Mouse (Mus musculus) Patski (cell line): ENCODE data around the gene Retnla. TPM values are rescaled to one million over a fixed set of nuclear protein-coding genes. Genes with fewer than 3 reads are reported as not detected.
"Not testable (repeated sequence)": the region's sequence is repeated elsewhere in the genome, so short reads cannot be mapped to it uniquely, and the experiment has no call there.

Experiments used
- ATAC-seq: fragments of 100-300 bp; one replicate; pipeline ENCODE4 v1.8.0; 2021
- CTCF ChIA-PET: fragments of 350-600 bp; sonication (Branson Sonifier 250); formaldehyde crosslinking; loops from one replicate; lab custom pipeline; 2022; ENCODE audit warnings: inconsistent platforms; lab: Charles Lee
- POLR2A ChIA-PET: fragments of 350-600 bp; sonication (Branson Sonifier 250); formaldehyde crosslinking; loops from one replicate; lab custom pipeline; 2022; ENCODE audit warnings: antibody characterized with exemption, inconsistent platforms; lab: Charles Lee
- DNase-seq: peaks from one replicate; pipeline ENCODE4 v3.0.0-alpha.2; 2011; ENCODE audit warnings: low read depth, low spot score
- H3K27me3 ChIP-seq: fragments of 371-371 bp; one replicate; pipeline ENCODE4 v1.5.1; 2021
- CTCF ChIP-seq: fragments of 100-300 bp; IDR thresholded peaks from one replicate; pipeline ENCODE4 v1.5.1; 2021
- in situ Hi-C: fragments of 300-500 bp; cut with MboI; formaldehyde crosslinking; loops from 3 replicates; pipeline ENCODE4 v1.11.1; 2018; ENCODE audit warnings: low pct_unique_long_range_greater_than_20kb, mixed read lengths
- polyA plus RNA-seq: library from polyadenylated mRNA; unstranded; gene quantifications from one replicate; pipeline ENCODE4 v1.2.3, GENCODE M21; 2021

The Retnla gene
- polyA plus RNA-seq, 1 experiment from 2014 or later = not detected

GRCm38 (mm10) chr16:48829060-48829459 lies 13.3 kb upstream of the Retnla start:
- POLR2A ChIA-PET = no interaction called here
- in situ Hi-C loops = no loop called here

GRCm38 (mm10) chr16:48832055-48832454 lies 10.3 kb upstream of the Retnla start:
- no peak for ATAC-seq
- CTCF ChIA-PET = no interaction called here
- no peaks in the 10 kb centered on the region for H3K27me3 ChIP-seq
- no peak for TF ChIP-seq CTCF
- no peak for DNase-seq
- POLR2A ChIA-PET = no interaction called here
- in situ Hi-C loops = no loop called here

More at GRCm38 (mm10) chr16:48829060-48829459, 13.3 kb upstream of the Retnla start:
- no peak for ATAC-seq
- CTCF ChIA-PET = no interaction called here
- H3K27me3 ChIP-seq = no peaks in the 10 kb centered on the region
- DNase-seq = no peak
- TF ChIP-seq CTCF = no peak

GRCm38 (mm10) chr16:48833626-48834025 lies 8.7 kb upstream of the Retnla start:
- DNase-seq, H3K27me3 ChIP-seq, CTCF ChIA-PET, ATAC-seq, POLR2A ChIA-PET, in situ Hi-C loops: not testable (repeated sequence)

- CTCF ChIA-PET = no interaction called here
- DNase-seq = no peak
- H3K27me3 ChIP-seq = peaks cover 6% of the 10 kb centered on the region
- no peak for TF ChIP-seq CTCF
- in situ Hi-C loops = no loop called here
- no peak for ATAC-seq
- POLR2A ChIA-PET = no interaction called here
These were observed 1.5 kb downstream of the Retnla start for GRCm38 (mm10) chr16:48843671-48844386.

GRCm38 (mm10) chr16:48865004-48865403 lies 22.7 kb downstream of the Retnla start:
- POLR2A ChIA-PET, ATAC-seq, DNase-seq, in situ Hi-C loops, CTCF ChIA-PET, H3K27me3 ChIP-seq: not testable (repeated sequence)

- no peak for TF ChIP-seq CTCF
- CTCF ChIA-PET = interaction anchor here (0.8 kb wide), 1 partner anchor 12 kb away, joined by 3 read pairs; no protein-coding TSS in a partner anchor
- DNase-seq (no peak), ATAC-seq (no peak)
- POLR2A ChIA-PET = no interaction called here
- in situ Hi-C loops = no loop called here
- H3K27me3 ChIP-seq = no peaks in the 10 kb centered on the region
These were observed 25.3 kb downstream of the Retnla start for GRCm38 (mm10) chr16:48867690-48868089.

GRCm38 (mm10) chr16:48868663-48869062 lies 26.3 kb downstream of the Retnla start:
- ChIA-PET CTCF (no interaction called here), POLR2A (no interaction called here)
- TF ChIP-seq CTCF = no peak
- ATAC-seq (no peak), DNase-seq (no peak)
- in situ Hi-C loops = no loop called here
- H3K27me3 ChIP-seq = no peaks in the 10 kb centered on the region

GRCm38 (mm10) chr16:48869671-48870070 lies 27.3 kb downstream of the Retnla start:
- no peak for ATAC-seq
- peaks cover 6% of the 10 kb centered on the region for H3K27me3 ChIP-seq
- in situ Hi-C loops = no loop called here
- DNase-seq = no peak
- CTCF ChIA-PET = no interaction called here
- POLR2A ChIA-PET = no interaction called here
- no peak for TF ChIP-seq CTCF

- CTCF ChIA-PET = no interaction called here
- H3K27me3 ChIP-seq = peaks cover 8% of the 10 kb centered on the region
- in situ Hi-C loops = no loop called here
- TF ChIP-seq CTCF = no peak
- ATAC-seq = no peak
- POLR2A ChIA-PET = no interaction called here
- no peak for DNase-seq
These were observed 29.4 kb downstream of the Retnla start for GRCm38 (mm10) chr16:48871754-48872153.

GRCm38 (mm10) chr16:48872321-48872720 lies 30.0 kb downstream of the Retnla start, which contains the start of gene Retnlg:
Retnlg (plus strand) TSS chr16:48872621.
- CTCF ChIA-PET = interaction anchor here (1.4 kb wide), 1 partner anchor 9 kb away, joined by 3 read pairs; no protein-coding TSS in a partner anchor
- ATAC-seq = no peak
- no peak for DNase-seq
- POLR2A ChIA-PET = no interaction called here
- no peak for TF ChIP-seq CTCF
- peaks cover 8% of the 10 kb centered on the region for H3K27me3 ChIP-seq
- in situ Hi-C loops = no loop called here

GRCm38 (mm10) chr16:48890733-48891132 lies 48.4 kb downstream of the Retnla start:
- DNase-seq (no peak), ATAC-seq (no peak)
- CTCF ChIA-PET = no interaction called here
- POLR2A ChIA-PET = no interaction called here
- no peaks in the 10 kb centered on the region for H3K27me3 ChIP-seq
- in situ Hi-C loops = no loop called here
- no peak for TF ChIP-seq CTCF

Other genes starting within 250 kb of the Retnla start
- gene Trat1, start 70.5 kb upstream of the Retnla start, polyA plus RNA-seq = not detected
- not detected for gene Retnlb, start 25.7 kb upstream of the Retnla start, polyA plus RNA-seq
- not detected for gene Retnlg, start 30.1 kb downstream of the Retnla start, polyA plus RNA-seq
- gene Dzip3, start 151.6 kb downstream of the Retnla start, polyA plus RNA-seq = 46.2 TPM
- gene Cip2a, start 151.6 kb downstream of the Retnla start, polyA plus RNA-seq = 20.1 TPM
- gene Myh15, start 214.9 kb downstream of the Retnla start, polyA plus RNA-seq = not detected